Mouse (Mus musculus) bone marrow macrophage, adult 2 months (primary cell): ENCODE results near the gene Gm9833. TPM values are rescaled to one million over a fixed set of nuclear protein-coding genes. Genes with fewer than 3 reads are reported as not detected.
"Not testable (repeated sequence)": the region's sequence is repeated elsewhere in the genome, so short reads cannot be mapped to it uniquely, and the experiment has no call there.

Experiments used
- H3K27ac ChIP-seq: 2 replicates; pipeline ENCODE4 v1.5.1; 2012; ENCODE audit warnings: low read depth, low read length; ENCODE audit not compliant: insufficient read depth
- H3K4me1 ChIP-seq: 2 replicates; pipeline ENCODE4 v1.6.1; 2012; ENCODE audit warnings: low read length; ENCODE audit not compliant: control insufficient read depth, insufficient read depth
- H3K4me3 ChIP-seq: 2 replicates; pipeline ENCODE4 v1.5.1; 2012; ENCODE audit warnings: mild to moderate bottlenecking, low read length, moderate library complexity; ENCODE audit not compliant: insufficient read depth
- CTCF ChIP-seq: IDR thresholded peaks from 2 replicates; pipeline ENCODE4 v1.5.1; 2012; ENCODE audit warnings: low read depth, mild to moderate bottlenecking, low read length, moderate library complexity
- POLR2A ChIP-seq: IDR thresholded peaks from 2 replicates; pipeline ENCODE4 v1.6.1; 2012; ENCODE audit warnings: mild to moderate bottlenecking, low read depth, low read length, borderline replicate concordance
- polyA plus RNA-seq: library from polyadenylated mRNA; stranded (reverse); fragments of >200 nt; gene quantifications from 2 replicates; pipeline ENCODE4 v1.2.4, GENCODE M21; 2012; ENCODE audit not compliant: missing spikeins, insufficient read depth, insufficient read length

Gm9833 gene
- 1.5 and 1.8 TPM in 2 replicates for polyA plus RNA-seq

DNA sequence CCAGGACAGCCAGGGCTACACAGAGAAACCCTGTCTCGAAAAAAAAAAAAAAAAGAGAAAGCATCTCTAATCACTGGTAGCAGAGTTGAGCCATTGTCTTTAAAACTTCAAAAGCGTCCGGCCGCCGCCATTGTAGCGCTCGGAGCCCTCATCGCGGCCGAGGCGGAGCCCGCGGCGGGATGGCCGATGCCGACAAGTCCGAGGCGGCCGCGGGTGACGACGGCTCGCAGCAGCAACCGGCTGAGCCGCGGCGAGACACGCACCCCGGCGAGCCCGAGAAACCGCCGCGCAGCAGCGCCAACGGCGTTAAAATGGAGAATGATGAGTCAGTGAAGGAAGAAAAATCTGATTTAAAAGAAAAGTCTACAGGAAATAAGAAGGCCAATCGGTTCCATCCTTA is at the start of gene Gm9833:
Gene Gm9833 (plus strand): TSS at position 117 of the 400 bp plus-strand sequence.
- Histone ChIP-seq H3K4me1 (peaks cover 47% of the 10 kb centered on the region), H3K27ac (peak within 1 kb of the TSS; percentile 65)
- H3K4me3 ChIP-seq = not testable (repeated sequence)

DNA sequence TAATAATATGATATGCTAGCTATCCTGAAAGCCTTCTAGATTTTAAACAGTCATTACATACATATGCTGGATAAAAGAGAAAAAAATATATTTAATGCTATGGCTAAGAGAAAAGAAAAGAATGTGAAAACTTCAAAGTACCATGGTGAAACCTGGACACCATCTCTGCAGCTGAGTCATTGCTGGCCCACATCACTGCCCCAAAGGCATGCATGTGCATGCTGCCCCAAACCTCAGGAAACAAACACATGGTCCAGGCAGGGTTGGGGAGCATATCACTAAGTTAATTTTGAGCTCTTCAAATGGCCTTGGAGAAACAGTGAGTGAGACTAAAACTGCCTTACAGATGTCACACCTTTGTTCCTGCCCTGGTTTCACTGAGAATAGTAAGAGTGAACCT is 17.8 kb upstream of the Gm9833 start:
- no peak overlapping the region for H3K4me3 ChIP-seq
- H3K4me1 ChIP-seq = no peaks in the 10 kb centered on the region
- TF ChIP-seq CTCF = no peak
- TF ChIP-seq POLR2A = no peak
- no peak overlapping the region for H3K27ac ChIP-seq

DNA sequence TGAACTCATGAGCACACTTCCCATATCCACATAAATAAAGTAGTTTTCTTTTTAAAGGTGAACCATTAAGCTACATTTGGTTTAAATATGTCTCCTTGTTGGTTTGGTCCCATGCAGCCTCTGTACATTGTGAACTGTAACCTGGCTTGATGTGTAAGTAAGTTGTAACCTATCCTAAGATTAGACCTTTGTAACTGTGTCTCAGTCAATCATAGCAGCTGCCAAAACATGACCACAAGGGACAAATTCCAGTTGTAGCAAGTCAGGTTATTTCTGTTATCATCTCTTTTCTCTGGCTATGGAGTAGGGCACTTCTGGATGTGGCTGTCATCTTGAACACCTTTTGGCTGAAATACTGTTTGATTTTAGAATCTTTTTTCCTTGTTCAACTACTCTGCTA is 12.1 kb upstream of the Gm9833 start:
- Histone ChIP-seq H3K4me3 (no peak overlapping the region), H3K4me1 (peaks cover 15% of the 10 kb centered on the region), H3K27ac (no peak overlapping the region)
- TF ChIP-seq CTCF = no peak
- no peak for TF ChIP-seq POLR2A

DNA sequence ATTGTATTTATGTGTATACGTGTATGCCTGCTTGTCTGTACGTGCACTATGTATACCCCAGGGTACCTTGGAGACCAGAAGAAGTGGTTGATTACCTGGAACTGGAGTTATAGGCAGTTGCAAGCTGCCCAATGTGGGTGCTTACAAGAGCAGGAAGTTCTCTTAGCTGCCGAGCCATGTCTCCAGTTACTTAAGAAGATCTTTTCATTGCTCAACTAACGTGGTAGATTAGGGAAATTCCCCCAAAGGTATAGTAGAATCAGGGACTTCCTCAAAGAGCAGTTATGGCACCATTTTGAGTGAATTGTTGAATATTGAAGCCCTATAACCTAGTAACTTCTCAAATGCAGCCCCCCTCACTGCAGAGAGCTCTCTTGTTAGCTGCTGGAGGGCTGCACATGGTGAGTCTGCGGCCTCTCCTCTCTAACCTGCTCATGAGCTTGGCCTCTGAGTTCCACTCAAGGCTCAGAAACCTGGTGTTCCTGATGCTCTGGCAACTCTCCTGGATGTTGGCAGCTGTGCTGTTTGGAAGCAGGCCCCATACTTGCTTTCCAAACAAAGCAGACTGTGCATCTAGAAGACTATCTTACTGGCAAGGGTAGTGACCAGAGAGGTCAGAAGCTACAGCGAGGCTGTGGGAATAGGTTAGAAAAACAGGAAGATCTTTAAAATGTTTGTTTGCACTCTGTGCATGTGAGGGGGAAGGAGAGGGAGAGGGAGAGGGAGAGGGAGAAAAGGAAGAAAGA is 10.6 kb upstream of the Gm9833 start:
- Histone ChIP-seq H3K4me1 (peaks cover 18% of the 10 kb centered on the region), H3K27ac (peak overlapping the region; percentile 79), H3K4me3 (no peak overlapping the region)
- TF ChIP-seq POLR2A (no peak), CTCF (no peak)

DNA sequence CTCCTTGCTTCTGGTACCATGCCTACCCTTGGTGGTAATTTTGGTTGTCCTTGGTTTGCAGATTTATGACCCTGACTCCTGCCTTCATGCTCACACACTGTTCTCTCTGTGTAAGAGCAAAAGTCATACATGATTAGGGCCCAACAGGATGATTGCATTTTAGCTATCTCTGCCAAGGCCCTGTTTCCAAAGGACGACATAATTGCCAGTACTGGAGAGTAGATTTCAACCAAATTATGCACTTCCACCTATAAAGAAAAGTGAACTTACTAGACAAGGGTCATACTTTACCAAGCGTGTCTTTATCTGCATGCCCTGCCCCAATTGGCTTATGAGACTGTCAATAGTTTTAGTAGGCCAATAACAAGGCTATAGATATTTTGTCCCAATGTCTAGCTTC is 9.8 kb upstream of the Gm9833 start:
- TF ChIP-seq CTCF = no peak
- TF ChIP-seq POLR2A = no peak
- Histone ChIP-seq H3K4me3 (no peak overlapping the region), H3K4me1 (peaks cover 22% of the 10 kb centered on the region), H3K27ac (no peak overlapping the region)

DNA sequence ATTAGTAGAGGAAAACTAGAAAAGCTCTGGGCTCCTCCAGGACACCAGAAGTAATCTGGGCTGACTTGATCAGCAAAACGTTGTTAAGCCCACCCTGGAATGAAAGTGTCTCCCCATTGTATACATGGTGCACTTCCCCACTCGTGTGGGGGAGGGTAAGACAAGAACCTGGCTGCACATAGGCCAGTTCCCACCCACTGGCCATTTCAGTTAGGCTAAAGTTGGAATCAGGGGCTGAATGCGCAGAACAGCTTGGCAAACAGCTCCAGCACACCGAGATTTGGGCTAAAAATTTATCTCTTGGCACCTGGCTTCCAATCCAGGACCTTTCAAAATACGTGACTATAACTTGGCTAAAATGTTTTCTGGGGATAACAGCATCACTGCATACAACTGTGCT is 6.6 kb upstream of the Gm9833 start:
- no peak overlapping the region for H3K4me3 ChIP-seq
- peaks cover 50% of the 10 kb centered on the region for H3K4me1 ChIP-seq
- TF ChIP-seq POLR2A (no peak), CTCF (no peak)
- H3K27ac ChIP-seq = no peak overlapping the region

DNA sequence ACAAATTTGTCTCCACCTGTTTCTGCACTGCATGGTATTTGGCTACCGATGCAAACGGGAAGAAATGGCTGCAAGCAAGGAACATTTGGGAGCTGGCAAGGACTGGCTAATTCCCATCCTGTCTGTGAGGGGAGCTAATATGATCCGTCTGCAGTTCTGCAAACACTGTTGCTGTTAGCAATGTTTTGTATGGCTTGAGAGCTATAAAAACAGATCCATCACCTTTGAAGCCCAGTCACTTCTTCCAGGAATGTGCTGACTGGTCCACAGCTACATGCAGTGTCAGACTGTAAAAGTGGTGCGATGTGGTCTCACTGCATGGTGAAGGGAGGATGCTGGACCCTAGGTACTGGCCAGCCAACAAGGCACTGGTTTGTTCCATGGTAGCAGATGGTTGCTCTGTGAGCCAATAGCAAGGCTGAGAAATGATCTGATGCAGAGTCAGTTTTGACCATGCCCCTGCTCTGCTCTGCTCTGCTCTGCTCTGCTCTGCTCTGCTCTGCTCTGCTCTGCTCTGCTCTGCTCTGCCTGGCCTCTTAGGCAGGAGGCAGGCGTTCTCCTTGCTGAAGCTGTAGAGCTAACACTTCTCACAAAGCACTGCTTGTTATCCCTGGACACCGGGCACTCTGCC is 5.9 kb upstream of the Gm9833 start:
- Histone ChIP-seq H3K27ac (no peak overlapping the region), H3K4me3 (no peak overlapping the region), H3K4me1 (peaks cover 45% of the 10 kb centered on the region)
- TF ChIP-seq CTCF (no peak), POLR2A (no peak)

DNA sequence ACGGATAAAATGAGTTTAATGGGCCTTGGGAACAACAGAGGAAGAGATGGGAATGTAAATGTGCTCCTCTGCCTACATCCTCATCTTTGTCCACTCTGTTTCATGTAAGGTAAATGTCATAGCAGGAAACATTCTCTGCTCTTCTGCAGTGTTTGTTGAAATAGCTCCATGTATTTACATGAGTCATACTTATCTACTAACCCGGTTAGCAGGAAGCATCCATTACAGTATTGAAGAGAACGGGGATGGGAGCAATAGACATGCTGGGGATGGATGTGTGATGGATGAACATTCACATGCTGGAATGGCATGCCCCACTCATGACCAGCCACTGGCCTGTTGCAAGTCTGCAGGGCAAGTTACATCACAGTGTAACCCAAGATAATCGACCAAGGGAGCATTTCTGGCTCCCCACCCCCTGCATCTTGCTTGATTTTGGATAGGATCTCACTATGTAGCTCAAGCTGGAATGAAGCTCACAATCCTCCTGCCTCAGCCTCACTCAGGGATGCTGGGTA is 5.3 kb upstream of the Gm9833 start:
- Histone ChIP-seq H3K27ac (no peak overlapping the region), H3K4me1 (peaks cover 45% of the 10 kb centered on the region), H3K4me3 (no peak overlapping the region)
- TF ChIP-seq POLR2A (no peak), CTCF (no peak)

DNA sequence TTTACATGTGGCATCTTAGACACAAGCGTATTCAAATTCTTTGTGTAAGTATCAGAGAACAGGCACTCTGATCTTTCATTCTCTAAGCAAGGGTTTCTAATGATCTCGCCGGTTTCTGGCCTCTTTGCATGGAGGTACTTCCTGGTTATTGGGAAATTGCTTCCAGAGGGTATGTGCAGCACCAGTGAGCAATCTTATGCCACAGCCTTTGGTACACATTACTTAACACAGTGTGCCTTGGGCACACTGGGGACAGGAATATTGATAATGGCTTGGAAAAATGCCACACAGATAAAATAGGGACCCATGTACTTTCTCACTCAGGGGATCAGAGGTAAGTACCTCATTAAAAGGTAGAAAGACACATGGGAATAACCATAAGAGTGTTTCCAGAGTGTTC is 3.8 kb upstream of the Gm9833 start:
- no peak for TF ChIP-seq POLR2A
- TF ChIP-seq CTCF = no peak
- no peak overlapping the region for H3K27ac ChIP-seq
- H3K4me3 ChIP-seq = no peak overlapping the region
- peaks cover 46% of the 10 kb centered on the region for H3K4me1 ChIP-seq

DNA sequence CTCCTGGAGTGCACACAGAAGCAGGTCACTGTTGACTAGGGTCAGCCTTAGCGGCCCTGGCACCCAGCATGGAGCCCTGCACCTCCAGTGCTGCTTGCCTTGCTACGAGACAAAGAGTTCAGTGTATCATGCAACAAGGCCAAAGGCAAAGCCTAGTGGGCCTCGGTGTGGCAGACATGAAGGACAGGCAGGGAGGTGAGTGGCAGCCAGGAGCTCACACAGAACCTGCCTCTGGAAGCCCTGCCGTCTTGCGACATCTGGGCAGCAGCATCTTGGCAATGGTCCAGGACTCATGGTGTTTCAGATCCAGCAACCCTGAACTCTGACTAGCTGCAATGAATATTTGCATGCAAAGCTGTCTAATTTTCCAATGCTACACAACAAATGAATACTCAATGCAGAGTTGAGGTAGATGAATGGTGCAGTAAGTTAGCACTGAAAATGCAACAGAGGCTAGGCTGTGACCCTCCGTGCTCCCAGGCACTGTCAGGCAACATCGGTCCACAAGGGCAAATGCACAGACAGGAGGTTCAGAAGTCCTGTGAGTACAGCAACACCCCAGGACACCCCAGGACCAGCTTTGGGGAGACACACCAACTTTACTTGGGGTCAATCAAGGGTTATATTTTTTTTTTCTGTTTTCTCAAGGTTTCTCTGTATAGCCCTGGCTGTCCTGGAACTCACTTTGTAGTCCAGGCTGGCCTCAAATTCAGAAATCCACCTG is 2.4 kb upstream of the Gm9833 start:
- peaks cover 46% of the 10 kb centered on the region for H3K4me1 ChIP-seq
- no peak overlapping the region for H3K27ac ChIP-seq
- no peak overlapping the region for H3K4me3 ChIP-seq
- TF ChIP-seq POLR2A (no peak), CTCF (no peak)
